Mouse (Mus musculus) hindbrain, embryonic 15.5 days (tissue): ENCODE results near the gene Alox12b. TPM values are rescaled to one million over a fixed set of nuclear protein-coding genes. Genes with fewer than 3 reads are reported as not detected.

Experiments
- polyA plus RNA-seq: library from polyadenylated mRNA; unstranded; fragments of >200 nt; fragmentation: Nextera tagmentation; extraction: Ambion mirVana; gene quantifications from 2 replicates; pipeline ENCODE4 v1.2.1, GENCODE M21; 2015

The Alox12b gene
- polyA plus RNA-seq, 1 experiment from 2014 or later: 0.35 TPM

Other genes with a start within 250 kb of the Alox12b start
- gene Odf4, start 229.9 kb upstream of the Alox12b start, polyA plus RNA-seq: 0.60 and 1.2 TPM in 2 replicates
- 21.8 and 25.3 TPM in 2 replicates for gene Arhgef15, start 199.5 kb upstream of the Alox12b start, polyA plus RNA-seq
- gene Slc25a35, start 188.9 kb upstream of the Alox12b start, polyA plus RNA-seq: 1.7 and 2.1 TPM in 2 replicates
- gene Rangrf, start 181.8 kb upstream of the Alox12b start, polyA plus RNA-seq: 29.8 and 34.3 TPM in 2 replicates
- gene Pfas, start 148.5 kb upstream of the Alox12b start, polyA plus RNA-seq: 17.6 and 19.0 TPM in 2 replicates
- gene Ctc1, start 141.1 kb upstream of the Alox12b start, polyA plus RNA-seq: 56.4 and 71.2 TPM in 2 replicates
- gene Aurkb, start 111.3 kb upstream of the Alox12b start, polyA plus RNA-seq: 28.6 and 36.1 TPM in 2 replicates
- gene Borcs6, start 97.3 kb upstream of the Alox12b start, polyA plus RNA-seq: 22.1 and 23.1 TPM in 2 replicates
- 36.6 and 41.7 TPM in 2 replicates for gene Tmem107, start 86.2 kb upstream of the Alox12b start, polyA plus RNA-seq
- gene Vamp2, start 68.5 kb upstream of the Alox12b start, polyA plus RNA-seq: 317 and 437 TPM in 2 replicates
- gene Per1, start 61.8 kb upstream of the Alox12b start, polyA plus RNA-seq: 10.0 and 10.1 TPM in 2 replicates
- 0.87 and 0.98 TPM in 2 replicates for gene Hes7, start 36.6 kb upstream of the Alox12b start, polyA plus RNA-seq
- 0.40 and 0.42 TPM in 2 replicates for gene 9130213A22Rik, start 34.4 kb upstream of the Alox12b start, polyA plus RNA-seq
- gene Aloxe3, start 31.1 kb upstream of the Alox12b start, polyA plus RNA-seq: 4.7 and 6.5 TPM in 2 replicates
- 0.34 and 0.44 TPM in 2 replicates for gene Alox8, start 40.9 kb downstream of the Alox12b start, polyA plus RNA-seq
- gene Gucy2e, start 80.0 kb downstream of the Alox12b start, polyA plus RNA-seq: 0.40 and 0.43 TPM in 2 replicates
- 16.2 and 17.3 TPM in 2 replicates for gene Cntrob, start 166.8 kb downstream of the Alox12b start, polyA plus RNA-seq
- 183 and 187 TPM in 2 replicates for gene Trappc1, start 167.0 kb downstream of the Alox12b start, polyA plus RNA-seq
- gene Kcnab3, start 169.3 kb downstream of the Alox12b start, polyA plus RNA-seq: 4.7 and 5.9 TPM in 2 replicates
- 221 and 228 TPM in 2 replicates for gene Rnf227, start 183.5 kb downstream of the Alox12b start, polyA plus RNA-seq
- gene Chd3, start 212.4 kb downstream of the Alox12b start, polyA plus RNA-seq: 83.5 and 83.7 TPM in 2 replicates
- gene Naa38, start 238.5 kb downstream of the Alox12b start, polyA plus RNA-seq: 109 and 121 TPM in 2 replicates
- 30.6 and 33.5 TPM in 2 replicates for gene Cyb5d1, start 238.6 kb downstream of the Alox12b start, polyA plus RNA-seq
- gene Tmem88, start 241.2 kb downstream of the Alox12b start, polyA plus RNA-seq: 6.8 and 7.2 TPM in 2 replicates